Mouse (Mus musculus) kidney, postnatal 4 days (tissue): ENCODE data around the gene Sez6.
A peak's percentile ranks its signal among the peaks of the same experiment; 100 is the strongest.

Source experiments
- DNase-seq, 2 experiments: peaks; one replicate each; pipeline ENCODE4 v3.0.0; 2021; ENCODE audit warnings: mixed read lengths in 2 of 2

Sez6 gene

DNA sequence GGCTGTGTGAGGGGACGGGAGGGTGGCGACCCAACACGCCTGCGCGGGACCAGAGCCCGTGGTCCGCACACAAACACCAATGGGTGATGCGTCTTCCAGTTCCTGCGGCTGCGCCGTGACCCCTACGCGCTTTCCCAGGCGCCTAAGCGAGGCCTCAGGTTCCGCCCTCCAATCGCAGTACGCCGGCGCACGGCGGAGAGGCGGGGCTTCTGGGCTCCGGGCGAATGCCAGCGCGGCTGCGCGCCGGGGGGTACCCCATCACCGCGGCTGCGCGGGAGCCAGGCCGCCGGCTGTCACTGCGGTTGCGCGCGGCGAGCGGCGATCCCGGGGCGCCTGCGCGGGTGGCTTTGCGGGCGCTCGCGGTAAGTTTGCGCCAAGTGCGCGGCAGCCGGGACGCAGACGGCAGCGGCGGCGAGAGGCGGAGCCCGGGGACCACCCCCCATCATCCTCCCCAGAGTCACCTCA is 51.9 kb downstream of the Sez6 start, which contains the start of gene Phf12:
Gene Phf12 (plus strand): TSS at position 314 of the 465 bp plus-strand sequence.
- DNase-seq, result peak; percentile 99 to 100

GRCm38 (mm10) chr11:77983191-77983936 is 52.8 kb downstream of the Sez6 start:
- peak; percentile 70 to 80 for DNase-seq

DNA sequence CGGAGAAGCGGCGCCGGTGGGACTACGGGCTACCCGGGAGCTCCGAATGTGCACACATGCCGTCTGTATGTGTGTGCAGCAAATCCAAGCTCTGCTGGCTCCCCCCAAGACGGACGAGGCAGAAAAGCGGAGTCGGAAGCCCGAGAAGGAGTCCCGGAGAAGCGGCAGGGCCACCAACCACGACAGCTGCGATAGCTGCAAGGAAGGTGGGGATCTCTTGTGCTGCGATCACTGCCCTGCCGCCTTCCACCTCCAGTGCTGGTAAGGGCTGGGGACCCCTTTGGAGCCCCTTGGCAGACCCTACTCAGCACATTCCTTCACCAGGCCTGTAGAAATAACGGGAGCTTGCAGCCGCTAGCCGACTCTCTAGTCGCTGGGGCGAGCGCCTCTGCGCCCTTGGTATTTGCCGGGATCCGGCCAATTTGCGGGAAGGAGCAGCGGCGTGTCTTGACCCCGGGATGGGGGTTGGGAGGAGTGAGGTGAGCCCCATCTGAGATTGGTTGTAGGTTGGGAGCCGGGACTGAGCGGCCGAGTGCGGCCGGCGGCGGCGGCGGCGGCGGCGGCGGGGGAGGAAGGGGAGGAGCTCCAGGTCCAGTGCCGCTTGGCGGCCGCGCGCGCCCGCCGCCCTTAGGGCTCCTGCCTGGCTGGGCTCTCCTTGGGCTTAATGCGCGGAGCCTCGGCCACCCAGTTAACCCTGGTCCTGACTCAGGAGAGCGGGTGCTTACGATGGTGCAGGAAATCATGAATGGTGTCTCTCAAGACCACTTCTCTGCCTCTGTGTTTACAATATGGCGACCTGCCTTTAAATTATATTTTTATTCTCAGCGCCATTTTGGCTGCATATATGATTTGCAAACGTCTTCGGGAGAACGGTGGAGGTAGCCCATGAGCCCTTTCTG is 53.6 kb downstream of the Sez6 start:
- DNase-seq, result peak; percentile 79 to 87

- DNase-seq, result peak; percentile 66 to 75
Measured at GRCm38 (mm10) chr11:77984836-77985231, 54.2 kb downstream of the Sez6 start.

- DNase-seq, result no peak
Measured at GRCm38 (mm10) chr11:77985541-77986065, 55.0 kb downstream of the Sez6 start.

DNA sequence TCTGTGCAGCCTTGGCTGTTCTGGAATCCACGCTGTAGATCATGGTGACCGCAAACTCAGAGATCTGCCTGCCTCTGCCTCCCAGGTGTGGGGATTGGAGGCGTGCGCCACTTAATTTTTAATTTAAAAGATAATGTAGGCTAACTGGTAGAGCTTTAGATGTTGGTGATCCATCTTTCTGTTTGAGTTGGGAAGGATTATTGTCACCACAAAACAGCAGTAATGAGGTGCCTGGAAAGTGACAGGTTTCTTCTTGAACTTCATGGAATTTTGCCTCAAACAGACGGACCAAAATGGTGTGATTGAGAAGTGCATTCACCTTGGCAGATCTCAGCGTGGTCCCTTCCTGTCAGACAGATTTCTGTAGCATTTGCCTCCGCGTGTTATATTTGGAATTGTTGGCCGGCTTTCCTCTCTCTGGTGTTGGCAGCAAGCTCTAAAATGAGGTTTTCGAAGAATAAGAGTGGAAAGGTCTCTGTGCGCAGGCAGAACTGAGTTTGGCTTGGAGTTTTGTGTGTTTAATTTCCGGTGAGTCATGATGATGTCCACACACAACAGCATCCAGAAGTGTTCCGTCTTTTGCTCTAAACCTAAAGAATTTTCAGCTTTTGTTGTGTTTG is 58.6 kb downstream of the Sez6 start:
- no peak for DNase-seq

DNA sequence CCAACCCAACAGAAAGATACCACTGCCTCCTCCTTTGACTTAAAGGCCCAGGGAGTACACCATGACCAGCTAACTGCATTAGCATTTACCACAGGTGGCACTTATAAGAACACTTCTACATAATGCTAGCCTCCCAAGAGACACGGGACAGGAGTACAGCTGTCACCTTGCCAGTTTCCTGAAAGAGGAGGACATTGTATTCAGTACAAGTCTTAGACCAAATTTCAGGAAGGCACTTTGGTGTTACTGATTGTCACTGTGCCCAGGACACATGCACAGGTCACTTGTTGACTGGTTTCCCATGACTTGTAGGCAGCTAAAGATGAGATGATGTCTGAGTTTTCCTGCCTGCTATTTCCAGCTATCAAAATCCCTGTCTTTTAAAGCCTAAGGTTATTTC is 65.0 kb downstream of the Sez6 start:
- DNase-seq, result no peak

DNA sequence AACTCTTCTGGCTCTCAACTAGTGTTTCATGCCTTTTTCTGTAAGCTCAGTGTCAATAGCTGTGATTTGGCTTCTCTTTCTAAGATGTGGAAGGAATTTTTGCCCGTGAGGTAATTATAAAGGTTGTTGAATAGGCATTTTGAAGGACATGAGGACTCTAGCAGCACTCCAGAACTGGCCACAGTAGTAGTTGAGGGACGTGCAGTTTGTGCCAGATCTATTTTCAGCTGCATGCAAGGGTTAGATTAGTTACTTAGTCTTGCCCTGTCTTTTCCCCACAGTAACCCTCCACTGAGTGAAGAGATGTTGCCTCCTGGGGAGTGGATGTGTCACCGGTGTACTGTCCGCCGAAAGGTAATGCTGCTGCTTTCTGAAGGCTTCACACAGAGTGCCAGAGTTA is 75.8 kb downstream of the Sez6 start:
- no peak for DNase-seq

DNA sequence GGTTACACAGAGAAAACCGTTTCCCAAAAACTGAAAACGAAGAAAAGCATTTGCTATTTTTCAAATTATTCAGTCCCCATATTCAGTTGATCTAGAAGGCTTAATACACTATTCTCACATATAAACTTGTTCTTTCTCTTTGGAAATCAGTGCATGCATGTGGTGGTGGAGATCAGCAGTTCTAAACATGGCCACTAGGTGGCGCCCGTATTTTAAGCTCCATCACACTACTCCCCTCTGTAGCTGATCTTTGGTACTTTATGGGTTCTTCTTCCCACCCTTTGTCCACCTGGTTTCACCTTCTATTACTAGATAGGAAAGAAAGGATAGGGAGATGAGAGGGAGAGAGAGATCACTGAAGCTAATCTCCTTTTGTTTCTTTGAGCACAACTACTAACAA is 89.1 kb downstream of the Sez6 start:
- peak; percentile 86 to 88 for DNase-seq

DNA sequence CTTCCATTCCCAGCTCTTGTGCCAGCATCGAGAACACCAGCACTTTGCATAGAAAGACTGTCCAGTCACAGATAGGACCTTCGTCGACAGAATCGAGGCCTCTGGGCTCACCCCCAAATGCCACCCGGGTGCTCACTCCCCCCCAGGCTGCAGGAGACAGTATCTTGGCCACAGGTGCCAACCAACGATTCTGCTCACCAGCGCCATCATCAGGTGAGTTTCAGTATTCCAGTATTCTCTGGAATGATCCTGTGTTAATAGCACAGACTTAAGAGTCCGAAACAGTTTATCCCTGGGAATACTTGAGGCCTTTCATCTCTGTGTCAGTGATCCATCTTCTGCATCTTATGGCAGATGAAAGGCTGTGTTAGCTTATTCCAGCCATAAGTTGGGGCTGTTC is 93.0 kb downstream of the Sez6 start:
- peak; percentile 48 to 55 for DNase-seq
